In genomic region chrX:7375716-7376480, GRCm38 (mm10) we compare ENCODE assay signal across 8 mouse cellular contexts. TPM values are rescaled to one million over a fixed set of nuclear protein-coding genes. Genes with fewer than 3 reads are reported as not detected.
DNase-seq lines count a peak whose midpoint lies in the region; ATAC-seq and TF ChIP-seq lines count a peak whose summit lies in the region.

Gene Usp27x (minus strand): TSS chrX:7375830.

- TF ChIP-seq POLR2A in brain, embryonic 14.5 days (IDR thresholded peaks at IDR 0.05; ENCODE audit: borderline replicate concordance, extremely low read depth, insufficient read depth, insufficient read length, poor library complexity, severe bottlenecking), result no peak

- DNase-seq in brain, embryonic 14.5 days (ENCODE audit: low read depth), result peak; percentile 84
- peak; percentile 86 for DNase-seq in kidney, postnatal 0 days (ENCODE audit: low spot score)
- DNase-seq in natural killer cell, adult 2 months (ENCODE audit: low spot score in 2 of 2), result peak; percentile 41 to 52

- WGBS in heart, embryonic 12.5 days, result 15% methylated on average over 51 of the region's 51 CpGs
- WGBS in kidney, postnatal 0 days, result 26% methylated on average over 51 of the region's 51 CpGs
- WGBS in liver, embryonic 12.5 days (ENCODE audit: insufficient replicate concordance), result 8% methylated on average over 44 of the region's 51 CpGs
- 19% methylated on average over 46 of the region's 51 CpGs for WGBS in stomach, embryonic 15.5 days

- peak within 1 kb of the TSS; percentile 33 for H3ac ChIP-seq in C2C12 (ENCODE audit: control insufficient read depth, insufficient read length, low read depth)

- H3K9ac ChIP-seq in heart, embryonic 12.5 days, result peak within 1 kb of the TSS; percentile 73
- H3K9ac ChIP-seq in kidney, postnatal 0 days (ENCODE audit: low read depth, low read length), result peak within 1 kb of the TSS; percentile 65
- peak within 1 kb of the TSS; percentile 61 for H3K9ac ChIP-seq in liver, embryonic 12.5 days
- H3K9ac ChIP-seq in stomach, embryonic 15.5 days, result peak within 1 kb of the TSS; percentile 41

- H3K4me2 ChIP-seq in heart, embryonic 12.5 days, result peak within 1 kb of the TSS; percentile 93
- H3K4me2 ChIP-seq in kidney, postnatal 0 days (ENCODE audit: low read length), result peak within 1 kb of the TSS; percentile 86
- peak within 1 kb of the TSS; percentile 83 for H3K4me2 ChIP-seq in liver, embryonic 12.5 days
- H3K4me2 ChIP-seq in stomach, embryonic 15.5 days, result peak within 1 kb of the TSS; percentile 82

- H3K4me3 ChIP-seq in C2C12 (ENCODE audit: insufficient read depth, poor library complexity, severe bottlenecking), result peak within 1 kb of the TSS; percentile 32
- peak within 1 kb of the TSS; percentile 63 for H3K4me3 ChIP-seq in erythroblast, embryonic 14.5 days (replicated peaks)
- peak within 1 kb of the TSS; percentile 57 for H3K4me3 ChIP-seq in heart, embryonic 12.5 days
- H3K4me3 ChIP-seq in kidney, postnatal 0 days (replicated peaks; ENCODE audit: low read depth, low read length), result peak within 1 kb of the TSS; percentile 54
- peak within 1 kb of the TSS; percentile 60 for H3K4me3 ChIP-seq in liver, embryonic 12.5 days
- peak within 1 kb of the TSS; percentile 55 for H3K4me3 ChIP-seq in stomach, embryonic 15.5 days (replicated peaks)

- H3K9me3 ChIP-seq in erythroblast, embryonic 14.5 days (ENCODE audit: control insufficient read depth, low read length), result peaks cover 6% of the 10 kb centered on the region
- H3K9me3 ChIP-seq in heart, embryonic 12.5 days (replicated peaks), result no peaks in the 10 kb centered on the region
- no peaks in the 10 kb centered on the region for H3K9me3 ChIP-seq in kidney, postnatal 0 days (replicated peaks; ENCODE audit: low read length)
- no peaks in the 10 kb centered on the region for H3K9me3 ChIP-seq in liver, embryonic 12.5 days (replicated peaks)
- no peaks in the 10 kb centered on the region for H3K9me3 ChIP-seq in stomach, embryonic 15.5 days

- peak within 1 kb of the TSS; percentile 85 for H3K27ac ChIP-seq in heart, embryonic 12.5 days (ENCODE audit: poor library complexity, severe bottlenecking)
- H3K27ac ChIP-seq in kidney, postnatal 0 days, result peak within 1 kb of the TSS; percentile 65
- peak within 1 kb of the TSS; percentile 51; the same call in 1 of the 2 replicates for H3K27ac ChIP-seq in liver, embryonic 12.5 days
- peak within 1 kb of the TSS; percentile 94 for H3K27ac ChIP-seq in stomach, embryonic 15.5 days

- H3K27me3 ChIP-seq in C2C12 (ENCODE audit: control insufficient read depth, insufficient read depth, insufficient read length), result no peaks in the 10 kb centered on the region
- peaks cover 31% of the 10 kb centered on the region for H3K27me3 ChIP-seq in erythroblast, embryonic 14.5 days (ENCODE audit: control insufficient read depth)
- H3K27me3 ChIP-seq in heart, embryonic 12.5 days (replicated peaks), result no peaks in the 10 kb centered on the region
- no peaks in the 10 kb centered on the region for H3K27me3 ChIP-seq in kidney, postnatal 0 days (ENCODE audit: insufficient read depth, low read length)
- peaks cover 26% of the 10 kb centered on the region for H3K27me3 ChIP-seq in liver, embryonic 12.5 days (replicated peaks)
- no peaks in the 10 kb centered on the region for H3K27me3 ChIP-seq in stomach, embryonic 15.5 days (replicated peaks)

- H3K4me1 ChIP-seq in erythroblast, embryonic 14.5 days (ENCODE audit: control insufficient read depth), result peaks cover 9% of the 10 kb centered on the region
- peaks cover 21% of the 10 kb centered on the region for H3K4me1 ChIP-seq in heart, embryonic 12.5 days (replicated peaks)
- no peaks in the 10 kb centered on the region for H3K4me1 ChIP-seq in kidney, postnatal 0 days (replicated peaks; ENCODE audit: insufficient read depth, low read length)
- peaks cover 3% of the 10 kb centered on the region; the same call in 1 of the 2 replicates for H3K4me1 ChIP-seq in liver, embryonic 12.5 days
- H3K4me1 ChIP-seq in stomach, embryonic 15.5 days, result no peaks in the 10 kb centered on the region

- H3K79me2 ChIP-seq in C2C12 (ENCODE audit: control insufficient read depth, insufficient read depth), result peaks cover 12% of the 10 kb centered on the region

- TF ChIP-seq CTCF in C2C12 (IDR thresholded peaks at IDR 0.05; ENCODE audit: control insufficient read depth, insufficient read depth, insufficient read length), result peak; percentile 15
- TF ChIP-seq CTCF in brain, embryonic 14.5 days (IDR thresholded peaks at IDR 0.05; ENCODE audit: borderline replicate concordance, extremely low read depth, insufficient read depth, insufficient read length), result peak; percentile 59
- peak; percentile 56 for TF ChIP-seq CTCF in kidney, postnatal 0 days (IDR thresholded peaks at IDR 0.05; ENCODE audit: low read depth)

- no peaks in the 10 kb centered on the region for H3K36me3 ChIP-seq in C2C12 (ENCODE audit: control insufficient read depth, insufficient read depth)
- no peaks in the 10 kb centered on the region for H3K36me3 ChIP-seq in erythroblast, embryonic 14.5 days (ENCODE audit: control insufficient read depth)
- H3K36me3 ChIP-seq in heart, embryonic 12.5 days, result no peaks in the 10 kb centered on the region; the same call in 1 of the 2 replicates
- H3K36me3 ChIP-seq in kidney, postnatal 0 days (ENCODE audit: insufficient read depth, low read length), result no peaks in the 10 kb centered on the region
- H3K36me3 ChIP-seq in liver, embryonic 12.5 days, result no peaks in the 10 kb centered on the region
- no peaks in the 10 kb centered on the region for H3K36me3 ChIP-seq in stomach, embryonic 15.5 days

- ATAC-seq in heart, embryonic 12.5 days (ENCODE audit: insufficient number of reproducible peaks, low FRiP score), result peak; percentile 86
- peak; percentile 88 for ATAC-seq in kidney, postnatal 0 days (replicated peaks; ENCODE audit: low FRiP score, low read depth)
- peak; percentile 84 for ATAC-seq in liver, embryonic 12.5 days
- peak; percentile 91 for ATAC-seq in stomach, embryonic 15.5 days (ENCODE audit: insufficient read depth, low FRiP score, low read depth)

- no peaks in the 10 kb centered on the region for H3K79me3 ChIP-seq in C2C12 (ENCODE audit: low read depth)

TF ChIP-seq in C2C12, 6 proteins besides CTCF, POLR2A, EP300 and RAD21:
- no peak for TF ChIP-seq MYOD1 (IDR thresholded peaks at IDR 0.05; ENCODE audit: control insufficient read depth, insufficient read length, low read depth)
- TF ChIP-seq USF1 (IDR thresholded peaks at IDR 0.05; ENCODE audit: low read depth), result peak; percentile 67
- no peak for TF ChIP-seq MYOG (IDR thresholded peaks at IDR 0.05; ENCODE audit: control insufficient read depth, extremely low read depth, insufficient read length)
- no peak for TF ChIP-seq CEBPB (IDR thresholded peaks at IDR 0.05; ENCODE audit: low read depth)
- TF ChIP-seq FOSL1 (IDR thresholded peaks at IDR 0.05; ENCODE audit: insufficient read depth, low read length, poor library complexity, severe bottlenecking), result no peak
- TF ChIP-seq MAX (IDR thresholded peaks at IDR 0.05), result no peak

RNA-seq across cellular contexts. Expression of gene Usp27x, which starts in this region (rescaled TPM):
- 1.4 TPM for polyA plus RNA-seq in C2C12 (2012; fragmentation: generic; extraction: Trizol)
- polyA plus RNA-seq in brain, embryonic 14.5 days (2012; rRNA removed), result 6.0 and 9.4 TPM in 2 replicates
- polyA plus RNA-seq in erythroblast, embryonic 14.5 days (2012), result not detected in 2 replicates
- 1.1 and 1.2 TPM in 2 replicates for polyA plus RNA-seq in heart, embryonic 12.5 days (2016; fragmentation: Nextera tagmentation; extraction: Ambion mirVana)
- 0.70 and 0.74 TPM in 2 replicates for polyA plus RNA-seq in kidney, postnatal 0 days (2015; fragmentation: Nextera tagmentation; extraction: Ambion mirVana)
- 0.30 TPM in 2 replicates for polyA plus RNA-seq in liver, embryonic 12.5 days (2016; fragmentation: Nextera tagmentation; extraction: Ambion mirVana)
- polyA plus RNA-seq in stomach, embryonic 15.5 days (2015; fragmentation: Nextera tagmentation; extraction: Ambion mirVana), result 0.82 and 0.84 TPM in 2 replicates

Comparison
In these comparisons a context has a peak if more than half of its experiments do, and no peak if none do; other contexts are left out.
1. Peak in every context shown above with its lines: DNase-seq, ATAC-seq, H3K4me3 ChIP-seq and H3K27ac ChIP-seq.
2. Peak in DNase-seq, ATAC-seq, H3K4me3 ChIP-seq, H3K27ac ChIP-seq, H3K9ac ChIP-seq and H3K4me2 ChIP-seq in kidney, postnatal 0 days; RNA of the gene not detected or under 1 TPM.
3. Peak in ATAC-seq, H3K4me3 ChIP-seq, H3K27ac ChIP-seq, H3K9ac ChIP-seq and H3K4me2 ChIP-seq in liver, embryonic 12.5 days; RNA of the gene not detected or under 1 TPM.
4. Peak in ATAC-seq, H3K4me3 ChIP-seq, H3K27ac ChIP-seq, H3K9ac ChIP-seq and H3K4me2 ChIP-seq in stomach, embryonic 15.5 days; RNA of the gene not detected or under 1 TPM.